Mouse (Mus musculus): Measurements from ENCODE around the gene Lnx2. TPM values are rescaled to one million over a fixed set of nuclear protein-coding genes. Genes with fewer than 3 reads are reported as not detected.

Gene Lnx2
- polyA plus RNA-seq, 1 experiment = 8.6 TPM

- Histone ChIP-seq H3K27ac (ENCODE audit: insufficient read depth, low read length) (no peak overlapping the region), H3K4me3 (ENCODE audit: insufficient read depth, low read length) (no peak overlapping the region), H3K4me1 (ENCODE audit: control insufficient read depth, insufficient read depth, low read length) (no peaks in the 10 kb centered on the region)
- TF ChIP-seq POLR2A (IDR thresholded peaks at IDR 0.05; ENCODE audit: low read depth, low read length) = no peak
- TF ChIP-seq CTCF (IDR thresholded peaks at IDR 0.05; ENCODE audit: borderline replicate concordance, insufficient read depth, low read length) = no peak
Observed at GRCm38 (mm10) chr5:147031281-147031680, 45.1 kb downstream of the Lnx2 start.

- Histone ChIP-seq H3K27ac (ENCODE audit: insufficient read depth, low read length) (no peak overlapping the region), H3K4me3 (ENCODE audit: insufficient read depth, low read length) (no peak overlapping the region), H3K4me1 (ENCODE audit: control insufficient read depth, insufficient read depth, low read length) (no peaks in the 10 kb centered on the region)
- TF ChIP-seq POLR2A (IDR thresholded peaks at IDR 0.05; ENCODE audit: low read depth, low read length) (no peak), CTCF (IDR thresholded peaks at IDR 0.05; ENCODE audit: borderline replicate concordance, insufficient read depth, low read length) (no peak)
Observed at GRCm38 (mm10) chr5:147024331-147025034, 51.9 kb downstream of the Lnx2 start.

DNA sequence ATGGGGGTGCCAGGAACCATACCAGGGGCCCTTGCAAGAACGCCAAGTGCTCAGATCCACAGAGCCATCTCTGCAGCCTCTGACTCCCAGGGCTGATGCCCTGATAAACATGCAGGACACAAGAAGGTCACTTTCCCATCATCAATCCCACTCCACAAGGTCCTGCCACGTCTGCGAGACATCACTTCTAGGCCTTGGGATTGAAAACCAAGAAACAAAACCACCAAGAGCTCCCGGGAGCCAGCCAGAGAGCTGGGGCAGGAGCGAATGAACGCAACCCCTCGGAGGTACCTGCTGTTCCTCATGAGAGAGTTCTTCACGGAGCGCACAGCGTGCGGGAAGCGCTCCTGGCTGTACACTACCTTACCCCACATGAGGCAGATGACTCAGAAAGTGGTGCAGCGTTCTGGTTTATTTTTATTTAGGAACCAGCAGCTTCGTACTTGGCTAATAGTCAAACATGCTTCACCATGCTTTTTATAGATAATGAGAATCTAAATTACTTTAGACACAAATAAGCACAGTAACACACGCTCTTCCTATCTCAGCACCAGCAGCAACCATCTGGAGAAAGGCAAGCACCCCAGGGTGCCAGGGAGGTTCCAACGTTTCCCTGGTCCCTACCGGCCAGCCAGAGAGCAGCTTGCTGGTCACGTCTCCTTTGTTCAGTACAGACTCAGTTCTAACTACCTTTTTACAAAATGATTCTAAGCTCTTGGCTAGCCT, 53.0 kb downstream of the Lnx2 start:
- Histone ChIP-seq H3K4me1 (ENCODE audit: control insufficient read depth, insufficient read depth, low read length) (no peaks in the 10 kb centered on the region), H3K4me3 (ENCODE audit: insufficient read depth, low read length) (no peak overlapping the region), H3K27ac (ENCODE audit: insufficient read depth, low read length) (no peak overlapping the region)
- TF ChIP-seq CTCF (IDR thresholded peaks at IDR 0.05; ENCODE audit: borderline replicate concordance, insufficient read depth, low read length) (no peak), POLR2A (IDR thresholded peaks at IDR 0.05; ENCODE audit: low read depth, low read length) (no peak)

- H3K27ac ChIP-seq (ENCODE audit: insufficient read depth, low read length) = no peak overlapping the region
- TF ChIP-seq POLR2A (IDR thresholded peaks at IDR 0.05; ENCODE audit: low read depth, low read length) (no peak), CTCF (IDR thresholded peaks at IDR 0.05; ENCODE audit: borderline replicate concordance, insufficient read depth, low read length) (no peak)
- H3K4me1 ChIP-seq (ENCODE audit: control insufficient read depth, insufficient read depth, low read length) = no peaks in the 10 kb centered on the region
- H3K4me3 ChIP-seq (ENCODE audit: insufficient read depth, low read length) = no peak overlapping the region
Observed at GRCm38 (mm10) chr5:147021546-147022265, 54.7 kb downstream of the Lnx2 start.

- H3K4me3 ChIP-seq (ENCODE audit: insufficient read depth, low read length) = no peak overlapping the region
- TF ChIP-seq POLR2A (IDR thresholded peaks at IDR 0.05; ENCODE audit: low read depth, low read length) (no peak), CTCF (IDR thresholded peaks at IDR 0.05; ENCODE audit: borderline replicate concordance, insufficient read depth, low read length) (no peak)
- H3K4me1 ChIP-seq (ENCODE audit: control insufficient read depth, insufficient read depth, low read length) = no peaks in the 10 kb centered on the region
- H3K27ac ChIP-seq (ENCODE audit: insufficient read depth, low read length) = no peak overlapping the region
Observed at GRCm38 (mm10) chr5:147020579-147020978, 55.8 kb downstream of the Lnx2 start.

DNA sequence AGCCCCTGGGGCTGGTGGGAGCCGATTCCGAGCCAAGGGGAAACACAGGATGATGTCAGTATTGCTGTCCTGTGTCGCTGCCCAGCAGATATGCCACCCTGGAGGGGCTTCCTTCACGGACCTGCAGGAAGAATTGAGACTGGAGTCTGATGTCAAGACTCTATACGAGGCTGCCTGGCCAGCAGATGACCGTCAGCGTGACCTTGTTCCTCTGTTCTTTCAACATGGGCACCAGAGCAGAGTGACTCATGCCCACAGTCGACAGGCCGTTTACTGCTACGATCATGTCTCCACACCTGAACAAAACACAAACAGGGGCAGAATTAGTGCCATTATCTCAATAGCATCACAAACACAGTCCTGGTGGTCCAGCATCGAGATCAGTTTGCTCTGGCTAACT, 57.6 kb downstream of the Lnx2 start:
- Histone ChIP-seq H3K4me3 (ENCODE audit: insufficient read depth, low read length) (no peak overlapping the region), H3K4me1 (ENCODE audit: control insufficient read depth, insufficient read depth, low read length) (no peaks in the 10 kb centered on the region), H3K27ac (ENCODE audit: insufficient read depth, low read length) (no peak overlapping the region)
- no peak for TF ChIP-seq POLR2A (IDR thresholded peaks at IDR 0.05; ENCODE audit: low read depth, low read length)
- no peak for TF ChIP-seq CTCF (IDR thresholded peaks at IDR 0.05; ENCODE audit: borderline replicate concordance, insufficient read depth, low read length)

DNA sequence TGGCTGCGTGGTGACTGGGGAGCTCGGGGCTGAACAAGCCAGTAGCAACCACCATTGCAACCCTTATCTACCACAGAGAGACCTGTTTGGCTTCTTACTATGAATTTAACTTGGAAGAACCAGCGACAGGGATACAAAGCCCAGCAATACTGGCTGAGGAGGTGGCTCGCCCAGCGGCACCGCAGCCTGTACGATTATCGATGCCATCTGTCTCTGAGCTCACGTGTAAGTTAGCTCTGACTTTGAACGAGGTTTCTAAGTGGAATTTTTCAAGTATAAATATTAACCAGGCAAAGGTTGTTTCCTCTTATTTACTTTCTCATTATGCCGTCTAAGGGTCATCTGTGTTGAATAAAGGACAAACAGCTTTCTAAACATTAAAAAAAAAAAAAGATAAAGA, 58.9 kb downstream of the Lnx2 start:
- TF ChIP-seq POLR2A (IDR thresholded peaks at IDR 0.05; ENCODE audit: low read depth, low read length) = no peak
- no peak for TF ChIP-seq CTCF (IDR thresholded peaks at IDR 0.05; ENCODE audit: borderline replicate concordance, insufficient read depth, low read length)
- Histone ChIP-seq H3K4me1 (ENCODE audit: control insufficient read depth, insufficient read depth, low read length) (no peaks in the 10 kb centered on the region), H3K27ac (ENCODE audit: insufficient read depth, low read length) (no peak overlapping the region), H3K4me3 (ENCODE audit: insufficient read depth, low read length) (no peak overlapping the region)

DNA sequence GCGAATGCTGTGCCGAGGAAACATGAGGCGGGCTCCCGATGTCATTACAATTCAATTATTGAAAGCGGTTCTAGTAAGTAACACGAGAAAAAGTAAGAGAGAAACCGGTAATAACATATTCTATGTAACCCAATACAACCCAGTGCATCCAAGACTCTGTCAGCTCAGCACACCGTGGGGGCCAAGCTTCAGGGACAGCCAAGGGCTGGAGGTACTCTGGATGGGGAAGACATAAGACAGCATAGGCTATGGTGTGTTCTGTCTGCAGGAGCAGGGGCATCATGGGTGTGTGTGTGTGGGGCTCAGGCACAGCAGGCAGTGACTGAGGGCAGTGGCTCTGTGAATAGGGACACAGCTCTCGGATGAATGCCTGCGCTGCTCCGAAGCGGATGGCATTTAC, 59.8 kb downstream of the Lnx2 start:
- no peak overlapping the region for H3K4me3 ChIP-seq (ENCODE audit: insufficient read depth, low read length)
- no peak for TF ChIP-seq POLR2A (IDR thresholded peaks at IDR 0.05; ENCODE audit: low read depth, low read length)
- TF ChIP-seq CTCF (IDR thresholded peaks at IDR 0.05; ENCODE audit: borderline replicate concordance, insufficient read depth, low read length) = no peak
- H3K4me1 ChIP-seq (ENCODE audit: control insufficient read depth, insufficient read depth, low read length) = no peaks in the 10 kb centered on the region
- no peak overlapping the region for H3K27ac ChIP-seq (ENCODE audit: insufficient read depth, low read length)

DNA sequence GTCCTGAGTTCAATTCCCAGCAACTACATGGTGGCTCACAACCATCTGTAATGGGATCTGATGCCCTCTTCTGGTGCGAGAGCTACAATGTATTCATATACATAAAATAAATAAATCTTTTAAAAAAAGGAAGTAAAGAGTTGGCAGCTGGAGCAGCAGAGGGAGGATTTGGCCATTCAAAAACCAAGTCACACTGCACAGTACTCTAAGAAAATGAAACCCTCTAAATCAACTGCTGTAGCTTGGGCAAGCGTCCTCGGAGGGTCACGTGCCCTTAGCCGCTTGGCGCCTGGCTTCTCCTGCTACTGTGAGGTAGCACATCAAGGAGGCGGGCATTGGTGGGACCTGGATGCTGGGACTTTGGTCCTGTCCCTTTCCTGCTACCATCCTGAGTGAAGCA, 61.2 kb downstream of the Lnx2 start:
- H3K27ac ChIP-seq (ENCODE audit: insufficient read depth, low read length) = no peak overlapping the region
- no peak overlapping the region for H3K4me3 ChIP-seq (ENCODE audit: insufficient read depth, low read length)
- no peaks in the 10 kb centered on the region for H3K4me1 ChIP-seq (ENCODE audit: control insufficient read depth, insufficient read depth, low read length)
- no peak for TF ChIP-seq POLR2A (IDR thresholded peaks at IDR 0.05; ENCODE audit: low read depth, low read length)
- no peak for TF ChIP-seq CTCF (IDR thresholded peaks at IDR 0.05; ENCODE audit: borderline replicate concordance, insufficient read depth, low read length)

GRCm38 (mm10) chr5:147013845-147014244, 62.5 kb downstream of the Lnx2 start:
- no peaks in the 10 kb centered on the region for H3K4me1 ChIP-seq (ENCODE audit: control insufficient read depth, insufficient read depth, low read length)
- H3K27ac ChIP-seq (ENCODE audit: insufficient read depth, low read length) = no peak overlapping the region
- no peak for TF ChIP-seq CTCF (IDR thresholded peaks at IDR 0.05; ENCODE audit: borderline replicate concordance, insufficient read depth, low read length)
- no peak for TF ChIP-seq POLR2A (IDR thresholded peaks at IDR 0.05; ENCODE audit: low read depth, low read length)
- H3K4me3 ChIP-seq (ENCODE audit: insufficient read depth, low read length) = no peak overlapping the region
